9 mouse cellular contexts compared by ENCODE assay signal in genomic region chr7:142660651-142660945, GRCm38 (mm10). TPM values are rescaled to one million over a fixed set of nuclear protein-coding genes. Genes with fewer than 3 reads are reported as not detected.
DNase-seq lines count a peak whose midpoint lies in the region; ATAC-seq lines count a peak whose summit lies in the region.
"Had no signal": no experiment of that assay in that cellular context is flagged by ENCODE, and none has a peak within 500 bp of the region (broad histone marks: within the 10 kb centered on the region; RNA-seq: fewer than 3 reads in every experiment).

No protein-coding gene starts in this region.

- peaks cover 30% of the 10 kb centered on the region for H3K4me1 ChIP-seq in lung, embryonic 16.5 days (replicated peaks; ENCODE audit: control insufficient read depth, insufficient read depth, low read length)
- peaks cover 24% of the 10 kb centered on the region for H3K4me1 ChIP-seq in forebrain, embryonic 13.5 days
- H3K4me1 ChIP-seq in limb, embryonic 12.5 days (replicated peaks): peaks cover 29% of the 10 kb centered on the region

- H3K9ac ChIP-seq in lung, embryonic 16.5 days (ENCODE audit: low read length): peak overlapping the region; percentile 80
- 0 out of 2 replicates have a peak overlapping the region, but pooled peaks have one; percentile 5 for H3K9ac ChIP-seq in forebrain, embryonic 13.5 days
- peak overlapping the region; percentile 96 for H3K9ac ChIP-seq in limb, embryonic 12.5 days (replicated peaks)

- H3K27ac ChIP-seq in lung, embryonic 16.5 days (ENCODE audit: low read length): peak overlapping the region; percentile 87
- no peak overlapping the region for H3K27ac ChIP-seq in forebrain, embryonic 13.5 days
- H3K27ac ChIP-seq in limb, embryonic 12.5 days: peak overlapping the region; percentile 98

- intact Hi-C loops in left cerebral cortex, postnatal 4 days (cut with DNase I): no loop called here

- no peaks in the 10 kb centered on the region for H3K9me3 ChIP-seq in lung, embryonic 16.5 days (ENCODE audit: control insufficient read depth, low read length)
- H3K9me3 ChIP-seq in forebrain, embryonic 13.5 days (replicated peaks): no peaks in the 10 kb centered on the region
- no peaks in the 10 kb centered on the region for H3K9me3 ChIP-seq in limb, embryonic 12.5 days

- H3K4me2 ChIP-seq in lung, embryonic 16.5 days (ENCODE audit: low read depth, low read length): peak overlapping the region; percentile 76
- peak overlapping the region; percentile 38 for H3K4me2 ChIP-seq in forebrain, embryonic 13.5 days
- H3K4me2 ChIP-seq in limb, embryonic 12.5 days: peak overlapping the region; percentile 66

- WGBS in lung, embryonic 16.5 days: under 1% methylated on average over 29 of the region's 29 CpGs
- WGBS in forebrain, embryonic 13.5 days: under 1% methylated on average over 29 of the region's 29 CpGs
- under 1% methylated on average over 29 of the region's 29 CpGs for WGBS in limb, embryonic 12.5 days

- no peak for ATAC-seq in lung, embryonic 16.5 days (ENCODE audit: low read depth)
- ATAC-seq in forebrain, embryonic 13.5 days: no peak
- no peak for ATAC-seq in limb, embryonic 12.5 days (ENCODE audit: insufficient number of reproducible peaks, insufficient read depth, low FRiP score, low TSS enrichment, low read depth)

- peaks cover 91% of the 10 kb centered on the region for H3K27me3 ChIP-seq in lung, embryonic 16.5 days (ENCODE audit: control insufficient read depth, insufficient read depth, low read depth, low read length)
- H3K27me3 ChIP-seq in forebrain, embryonic 13.5 days: peaks cover 99% of the 10 kb centered on the region
- peaks cover 90% of the 10 kb centered on the region for H3K27me3 ChIP-seq in limb, embryonic 12.5 days

- no peak for DNase-seq in lung, postnatal 36 days
- peak; percentile 65 for DNase-seq in retina, postnatal 1 day
- DNase-seq in left cerebral cortex, postnatal 4 days: no peak
- DNase-seq in cerebellum, postnatal 14 days: no peak
- DNase-seq in ovary, adult 18-20 months (ENCODE audit: low spot score): no peak

- no peaks in the 10 kb centered on the region for H3K36me3 ChIP-seq in lung, embryonic 16.5 days (ENCODE audit: control insufficient read depth, insufficient read depth, low read length)
- no peaks in the 10 kb centered on the region for H3K36me3 ChIP-seq in forebrain, embryonic 13.5 days (ENCODE audit: poor library complexity, severe bottlenecking)
- H3K36me3 ChIP-seq in limb, embryonic 12.5 days: peaks cover 14% of the 10 kb centered on the region

- H3K4me3 ChIP-seq in lung, embryonic 16.5 days (ENCODE audit: low read length): peak overlapping the region; percentile 56
- H3K4me3 ChIP-seq in forebrain, embryonic 13.5 days: peak overlapping the region; percentile 20
- H3K4me3 ChIP-seq in limb, embryonic 12.5 days (replicated peaks): peak overlapping the region; percentile 66
- H3K4me3 ChIP-seq: myocyte had no signal

RNA-seq across cellular contexts. Expression of gene Igf2, which starts 6.0 kb away (rescaled TPM):
- 457 and 496 TPM in 2 replicates for polyA plus RNA-seq in lung, embryonic 16.5 days (2015; fragmentation: Nextera tagmentation; extraction: Ambion mirVana)
- polyA plus RNA-seq in forebrain, embryonic 13.5 days (2015; fragmentation: Nextera tagmentation; extraction: Ambion mirVana): 56.6 and 57.6 TPM in 2 replicates
- polyA plus RNA-seq in limb, embryonic 12.5 days (2016; fragmentation: Nextera tagmentation; extraction: Ambion mirVana): 815 and 938 TPM in 2 replicates
- total RNA-seq in left cerebral cortex, postnatal 4 days (2021): 100 to 1,000 TPM; 343 to 352 TPM

RNA-seq across cellular contexts. Expression of gene Gm49394, which starts 9.1 kb away (rescaled TPM):
- polyA plus RNA-seq in lung, embryonic 16.5 days (2015; fragmentation: Nextera tagmentation; extraction: Ambion mirVana): not detected in 2 replicates
- 0.05 TPM in 1 of 2 replicates, not detected in the other for polyA plus RNA-seq in forebrain, embryonic 13.5 days (2015; fragmentation: Nextera tagmentation; extraction: Ambion mirVana)
- polyA plus RNA-seq in limb, embryonic 12.5 days (2016; fragmentation: Nextera tagmentation; extraction: Ambion mirVana): not detected in 2 replicates
- total RNA-seq in left cerebral cortex, postnatal 4 days (2021): under 1 TPM; 0.10 to 0.12 TPM

Comparison
In these comparisons a context has a peak if more than half of its experiments do, and no peak if none do; other contexts are left out.
1. H3K9ac ChIP-seq: peak in every context shown above with its lines; median percentile 96 in limb, embryonic 12.5 days; 80 in lung, embryonic 16.5 days; 5 in forebrain, embryonic 13.5 days.